Mouse (Mus musculus): ENCODE results near the gene Mapk10. TPM values are rescaled to one million over a fixed set of nuclear protein-coding genes. Genes with fewer than 3 reads are reported as not detected.

The Mapk10 gene
- polyA plus RNA-seq, 1 experiment from 2014 or later: 7.2 TPM

- WGBS: 84% methylated on average over 10 of the region's 10 CpGs
Measured at GRCm38 (mm10) chr5:103105441-103106414, 105.4 kb downstream of the Mapk10 start.

GRCm38 (mm10) chr5:103104082-103104481, 107.1 kb downstream of the Mapk10 start:
- no peak overlapping the region for H3K4me3 ChIP-seq (replicated peaks; ENCODE audit: low read length)
- no peak overlapping the region for H3K27ac ChIP-seq (ENCODE audit: low read length)
- H3K27me3 ChIP-seq (ENCODE audit: control insufficient read depth, insufficient read depth, low read length): no peaks in the 10 kb centered on the region
- H3K4me1 ChIP-seq (ENCODE audit: control insufficient read depth, insufficient read depth, low read length): no peaks in the 10 kb centered on the region
- ATAC-seq (ENCODE audit: insufficient read depth, low FRiP score): no peak
- H3K9me3 ChIP-seq (replicated peaks; ENCODE audit: control insufficient read depth, low read length): no peaks in the 10 kb centered on the region
- no peaks in the 10 kb centered on the region for H3K36me3 ChIP-seq (ENCODE audit: control insufficient read depth, insufficient read depth, low read length)
- H3K9ac ChIP-seq (ENCODE audit: low read length): no peak overlapping the region
- H3K4me2 ChIP-seq (ENCODE audit: low read depth, low read length): no peak overlapping the region
- WGBS: 77% methylated on average over 5 of the region's 5 CpGs

More at GRCm38 (mm10) chr5:103105441-103106414, 105.4 kb downstream of the Mapk10 start:
- H3K4me2 ChIP-seq (ENCODE audit: low read depth, low read length): no peak overlapping the region
- no peak for ATAC-seq (ENCODE audit: insufficient read depth, low FRiP score)
- H3K36me3 ChIP-seq (ENCODE audit: control insufficient read depth, insufficient read depth, low read length): no peaks in the 10 kb centered on the region
- H3K4me3 ChIP-seq (replicated peaks; ENCODE audit: low read length): no peak overlapping the region
- H3K9ac ChIP-seq (ENCODE audit: low read length): no peak overlapping the region
- no peaks in the 10 kb centered on the region; the same call in 1 of the 2 replicates for H3K27me3 ChIP-seq (ENCODE audit: control insufficient read depth, insufficient read depth, low read length)
- H3K4me1 ChIP-seq (ENCODE audit: control insufficient read depth, insufficient read depth, low read length): no peaks in the 10 kb centered on the region
- no peaks in the 10 kb centered on the region for H3K9me3 ChIP-seq (replicated peaks; ENCODE audit: control insufficient read depth, low read length)
- H3K27ac ChIP-seq (ENCODE audit: low read length): no peak overlapping the region

GRCm38 (mm10) chr5:103102876-103103393, 108.2 kb downstream of the Mapk10 start:
- Histone ChIP-seq H3K27ac (ENCODE audit: low read length) (no peak overlapping the region), H3K36me3 (ENCODE audit: control insufficient read depth, insufficient read depth, low read length) (no peaks in the 10 kb centered on the region), H3K4me1 (ENCODE audit: control insufficient read depth, insufficient read depth, low read length) (no peaks in the 10 kb centered on the region), H3K4me2 (ENCODE audit: low read depth, low read length) (no peak overlapping the region), H3K9ac (ENCODE audit: low read length) (no peak overlapping the region), H3K4me3 (replicated peaks; ENCODE audit: low read length) (no peak overlapping the region), H3K27me3 (ENCODE audit: control insufficient read depth, insufficient read depth, low read length) (no peaks in the 10 kb centered on the region), H3K9me3 (replicated peaks; ENCODE audit: control insufficient read depth, low read length) (no peaks in the 10 kb centered on the region)
- ATAC-seq (ENCODE audit: insufficient read depth, low FRiP score): no peak
- 75% methylated on average over 5 of the region's 5 CpGs for WGBS

- Histone ChIP-seq H3K36me3 (ENCODE audit: control insufficient read depth, insufficient read depth, low read length) (no peaks in the 10 kb centered on the region), H3K27ac (ENCODE audit: low read length) (no peak overlapping the region), H3K27me3 (ENCODE audit: control insufficient read depth, insufficient read depth, low read length) (no peaks in the 10 kb centered on the region), H3K4me2 (ENCODE audit: low read depth, low read length) (no peak overlapping the region), H3K4me1 (ENCODE audit: control insufficient read depth, insufficient read depth, low read length) (no peaks in the 10 kb centered on the region), H3K9ac (ENCODE audit: low read length) (no peak overlapping the region), H3K4me3 (replicated peaks; ENCODE audit: low read length) (no peak overlapping the region), H3K9me3 (replicated peaks; ENCODE audit: control insufficient read depth, low read length) (no peaks in the 10 kb centered on the region)
- no peak for ATAC-seq (ENCODE audit: insufficient read depth, low FRiP score)
- 81% methylated on average over 1 of the region's 1 CpGs for WGBS
Measured at GRCm38 (mm10) chr5:103102176-103102575, 109.0 kb downstream of the Mapk10 start.

- Histone ChIP-seq H3K9ac (ENCODE audit: low read length) (no peak overlapping the region), H3K4me1 (ENCODE audit: control insufficient read depth, insufficient read depth, low read length) (no peaks in the 10 kb centered on the region), H3K27ac (ENCODE audit: low read length) (no peak overlapping the region), H3K4me3 (replicated peaks; ENCODE audit: low read length) (no peak overlapping the region), H3K36me3 (ENCODE audit: control insufficient read depth, insufficient read depth, low read length) (no peaks in the 10 kb centered on the region), H3K27me3 (ENCODE audit: control insufficient read depth, insufficient read depth, low read length) (no peaks in the 10 kb centered on the region), H3K9me3 (replicated peaks; ENCODE audit: control insufficient read depth, low read length) (no peaks in the 10 kb centered on the region), H3K4me2 (ENCODE audit: low read depth, low read length) (no peak overlapping the region)
- WGBS: 83% methylated on average over 2 of the region's 2 CpGs
- ATAC-seq (ENCODE audit: insufficient read depth, low FRiP score): no peak
Measured at GRCm38 (mm10) chr5:103094166-103094565, 117.0 kb downstream of the Mapk10 start.

GRCm38 (mm10) chr5:103085844-103086243, 125.3 kb downstream of the Mapk10 start:
- no peaks in the 10 kb centered on the region for H3K9me3 ChIP-seq (replicated peaks; ENCODE audit: control insufficient read depth, low read length)
- no peak overlapping the region for H3K4me3 ChIP-seq (replicated peaks; ENCODE audit: low read length)
- ATAC-seq (ENCODE audit: insufficient read depth, low FRiP score): no peak
- no peaks in the 10 kb centered on the region for H3K36me3 ChIP-seq (ENCODE audit: control insufficient read depth, insufficient read depth, low read length)
- H3K9ac ChIP-seq (ENCODE audit: low read length): no peak overlapping the region
- H3K27me3 ChIP-seq (ENCODE audit: control insufficient read depth, insufficient read depth, low read length): no peaks in the 10 kb centered on the region
- H3K27ac ChIP-seq (ENCODE audit: low read length): no peak overlapping the region
- WGBS: 89% methylated on average over 2 of the region's 2 CpGs
- no peak overlapping the region for H3K4me2 ChIP-seq (ENCODE audit: low read depth, low read length)
- H3K4me1 ChIP-seq (ENCODE audit: control insufficient read depth, insufficient read depth, low read length): no peaks in the 10 kb centered on the region

- Histone ChIP-seq H3K27me3 (ENCODE audit: control insufficient read depth, insufficient read depth, low read length) (no peaks in the 10 kb centered on the region), H3K9ac (ENCODE audit: low read length) (no peak overlapping the region), H3K4me3 (replicated peaks; ENCODE audit: low read length) (no peak overlapping the region), H3K4me1 (ENCODE audit: control insufficient read depth, insufficient read depth, low read length) (no peaks in the 10 kb centered on the region), H3K9me3 (replicated peaks; ENCODE audit: control insufficient read depth, low read length) (no peaks in the 10 kb centered on the region), H3K4me2 (ENCODE audit: low read depth, low read length) (no peak overlapping the region), H3K36me3 (ENCODE audit: control insufficient read depth, insufficient read depth, low read length) (no peaks in the 10 kb centered on the region), H3K27ac (ENCODE audit: low read length) (no peak overlapping the region)
- no peak for ATAC-seq (ENCODE audit: insufficient read depth, low FRiP score)
- WGBS: 57% methylated on average over 8 of the region's 8 CpGs
Measured at GRCm38 (mm10) chr5:103075451-103075850, 135.7 kb downstream of the Mapk10 start.

- no peak overlapping the region for H3K9ac ChIP-seq (ENCODE audit: low read length)
- no peak overlapping the region for H3K4me2 ChIP-seq (ENCODE audit: low read depth, low read length)
- H3K27ac ChIP-seq (ENCODE audit: low read length): no peak overlapping the region
- H3K27me3 ChIP-seq (ENCODE audit: control insufficient read depth, insufficient read depth, low read length): no peaks in the 10 kb centered on the region
- no peak overlapping the region for H3K4me3 ChIP-seq (replicated peaks; ENCODE audit: low read length)
- H3K36me3 ChIP-seq (ENCODE audit: control insufficient read depth, insufficient read depth, low read length): no peaks in the 10 kb centered on the region
- ATAC-seq (ENCODE audit: insufficient read depth, low FRiP score): no peak
- no peaks in the 10 kb centered on the region for H3K4me1 ChIP-seq (ENCODE audit: control insufficient read depth, insufficient read depth, low read length)
- WGBS: 66% methylated on average over 6 of the region's 6 CpGs
- H3K9me3 ChIP-seq (replicated peaks; ENCODE audit: control insufficient read depth, low read length): no peaks in the 10 kb centered on the region
Measured at GRCm38 (mm10) chr5:103072200-103072825, 138.8 kb downstream of the Mapk10 start.

GRCm38 (mm10) chr5:103071006-103071612, 140.0 kb downstream of the Mapk10 start:
- Histone ChIP-seq H3K4me2 (ENCODE audit: low read depth, low read length) (no peak overlapping the region), H3K9ac (ENCODE audit: low read length) (no peak overlapping the region), H3K27me3 (ENCODE audit: control insufficient read depth, insufficient read depth, low read length) (no peaks in the 10 kb centered on the region), H3K9me3 (replicated peaks; ENCODE audit: control insufficient read depth, low read length) (no peaks in the 10 kb centered on the region), H3K36me3 (ENCODE audit: control insufficient read depth, insufficient read depth, low read length) (no peaks in the 10 kb centered on the region), H3K27ac (ENCODE audit: low read length) (no peak overlapping the region), H3K4me1 (ENCODE audit: control insufficient read depth, insufficient read depth, low read length) (no peaks in the 10 kb centered on the region), H3K4me3 (replicated peaks; ENCODE audit: low read length) (no peak overlapping the region)
- 78% methylated on average over 17 of the region's 17 CpGs for WGBS
- ATAC-seq (ENCODE audit: insufficient read depth, low FRiP score): no peak
